Mouse (Mus musculus) lung, adult 2 months (tissue): Measurements from ENCODE around the gene Vipas39. TPM values are rescaled to one million over a fixed set of nuclear protein-coding genes. Genes with fewer than 3 reads are reported as not detected.
A peak's percentile ranks its signal among the peaks of the same experiment; 100 is the strongest.
"Not testable (repeated sequence)": the region's sequence is repeated elsewhere in the genome, so short reads cannot be mapped to it uniquely, and the experiment has no call there.

ENCODE experiments used
- DNase-seq: peaks from one replicate; pipeline ENCODE4 v3.0.0; 2022
- H3K4me1 ChIP-seq: fragments of 200-500 bp; 2 replicates; pipeline ENCODE4 v1.6.1; 2011; ENCODE audit warnings: low read length; ENCODE audit not compliant: control insufficient read depth, insufficient read depth
- H3K4me3 ChIP-seq: fragments of 200-500 bp; replicated peaks from 2 replicates; pipeline ENCODE3; 2011; ENCODE audit warnings: low read depth, mild to moderate bottlenecking, control low read depth, low read length; ENCODE audit errors: extremely low read depth
- CTCF ChIP-seq: fragments of 200-500 bp; IDR thresholded peaks from 2 replicates; pipeline ENCODE4 v1.5.1; 2011; ENCODE audit warnings: mild to moderate bottlenecking, low read length, control low read depth; ENCODE audit not compliant: insufficient read depth
- POLR2A ChIP-seq: fragments of 200-500 bp; IDR thresholded peaks from 2 replicates; pipeline ENCODE4 v1.6.1; 2011; ENCODE audit warnings: low read depth, mild to moderate bottlenecking, control low read depth, low read length, borderline replicate concordance; ENCODE audit errors: extremely low read depth
- WGBS: fragments of 180-500 bp; shearing (Covaris S2); methylation state at CpG from one replicate; pipeline ENCODE4 v1.1.7; 2018; 5-methylcytosine and 5-hydroxymethylcytosine counted together
- polyA plus RNA-seq: library from polyadenylated mRNA; depleted of rRNA; stranded (reverse); fragments of >200 nt; gene quantifications from 2 replicates; pipeline ENCODE4 v1.2.3, GENCODE M21; 2012

The Vipas39 gene
- polyA plus RNA-seq, 1 experiment, result 23.3 TPM

DNA sequence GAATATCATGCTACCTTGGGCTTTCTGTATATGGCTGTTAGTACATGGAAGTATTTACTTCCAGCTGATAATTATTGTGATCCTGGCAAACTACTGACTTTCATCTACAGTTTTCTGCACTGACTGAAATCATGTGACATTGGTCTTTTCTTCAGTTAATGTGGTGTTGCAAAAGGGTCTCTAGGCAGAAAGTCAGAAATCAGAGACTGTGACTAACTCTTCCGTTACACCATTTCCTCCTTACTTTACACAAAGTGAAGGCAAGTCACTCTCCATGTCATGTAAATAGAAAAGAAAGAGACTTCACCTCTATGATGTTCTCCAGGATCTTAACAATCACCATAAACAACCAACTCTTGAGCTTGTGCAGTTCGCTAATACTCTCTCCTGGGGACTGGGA, 36.4 kb downstream of the Vipas39 start:
- WGBS, result 83% methylated on average over 2 of the region's 2 CpGs
- no peaks in the 10 kb centered on the region for H3K4me1 ChIP-seq
- no peak overlapping the region for H3K4me3 ChIP-seq
- TF ChIP-seq POLR2A, result no peak
- no peak for TF ChIP-seq CTCF
- DNase-seq, result no peak

DNA sequence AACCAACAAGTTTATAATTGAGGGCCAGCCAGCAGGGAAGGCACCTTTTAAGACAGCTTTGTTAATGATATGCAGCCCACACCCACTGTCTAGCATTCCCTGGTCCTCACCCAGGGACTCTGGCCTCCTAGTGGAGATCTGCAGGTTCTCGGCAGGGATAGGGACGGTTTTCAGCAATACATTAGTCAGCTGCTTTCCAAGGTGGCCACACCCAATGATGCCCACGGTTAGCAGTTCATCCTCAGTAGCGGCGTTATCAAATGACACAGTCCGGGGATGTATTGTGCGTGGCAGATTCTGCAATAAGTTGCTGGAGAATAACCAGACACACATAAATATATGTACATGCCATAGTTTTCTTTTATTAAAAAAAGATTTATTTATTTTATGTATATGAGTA, 39.3 kb downstream of the Vipas39 start:
- no peak for DNase-seq
- no peak for TF ChIP-seq POLR2A
- TF ChIP-seq CTCF, result no peak
- Histone ChIP-seq H3K4me1 (no peaks in the 10 kb centered on the region), H3K4me3 (no peak overlapping the region)
- 66% methylated on average over 7 of the region's 7 CpGs for WGBS

DNA sequence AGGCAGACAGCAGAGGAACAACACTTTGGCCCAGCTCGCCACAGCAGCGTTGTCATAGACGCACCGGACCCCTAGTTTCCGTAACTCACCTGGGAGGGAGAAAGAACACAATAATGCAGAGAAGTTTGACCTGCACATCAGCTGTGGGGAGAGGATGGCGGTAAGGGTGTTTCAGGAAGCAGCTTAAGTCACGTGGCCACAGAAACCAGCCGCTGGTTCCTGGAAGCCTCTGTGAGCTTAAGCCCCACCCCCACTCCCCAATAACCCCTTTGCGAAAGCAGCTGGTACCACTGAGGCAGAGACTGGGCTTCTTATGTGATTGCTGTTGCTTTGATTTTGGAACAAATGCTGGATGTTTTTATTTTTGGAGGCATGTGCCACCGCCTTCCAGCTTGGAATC, 41.1 kb downstream of the Vipas39 start:
- no peak for DNase-seq
- no peaks in the 10 kb centered on the region for H3K4me1 ChIP-seq
- TF ChIP-seq POLR2A (no peak), CTCF (no peak)
- H3K4me3 ChIP-seq, result no peak overlapping the region
- whole genome bisulfite sequencing, result 62% methylated on average over 10 of the region's 10 CpGs

DNA sequence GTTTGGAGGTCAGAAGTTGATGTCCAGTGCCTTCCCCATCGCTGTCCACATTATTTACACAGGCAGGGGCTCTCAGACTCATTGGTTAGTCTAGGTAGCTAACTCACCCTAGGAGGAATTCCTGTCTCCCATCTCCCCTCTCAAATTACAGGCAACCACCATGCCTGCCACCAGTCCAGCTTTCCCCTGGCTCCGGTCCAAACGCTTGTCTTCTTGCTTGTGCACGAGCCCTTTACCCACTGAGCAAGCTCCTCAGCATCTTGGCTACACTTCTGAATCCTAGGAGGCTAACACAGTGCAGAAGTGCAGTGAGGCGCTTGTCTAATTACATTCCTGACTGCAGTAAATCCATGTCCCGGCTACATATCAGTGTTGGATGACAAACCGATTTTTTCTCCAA, 46.7 kb downstream of the Vipas39 start:
- DNase-seq, result no peak
- H3K4me3 ChIP-seq, result no peak overlapping the region
- 51% methylated on average over 7 of the region's 7 CpGs for WGBS
- H3K4me1 ChIP-seq, result no peaks in the 10 kb centered on the region
- TF ChIP-seq POLR2A, result no peak
- no peak for TF ChIP-seq CTCF

DNA sequence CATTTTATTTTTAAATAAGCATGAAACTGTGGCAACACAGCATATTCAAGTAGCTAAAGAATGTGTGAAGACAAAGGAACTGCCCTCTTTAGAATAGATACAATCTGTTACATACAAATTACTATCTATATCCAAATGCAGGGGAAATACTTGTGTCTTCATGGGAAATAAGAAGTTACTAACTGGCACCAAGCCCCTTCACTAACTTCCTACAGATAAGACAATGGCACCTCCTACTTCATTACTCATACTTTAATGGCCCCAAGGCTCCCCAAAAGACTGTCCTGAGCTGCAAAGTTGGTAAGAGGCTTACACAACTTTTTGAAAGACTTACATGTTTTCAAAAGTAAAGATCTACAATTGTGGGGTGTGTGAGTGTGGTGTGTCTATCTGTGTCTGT, 48.5 kb downstream of the Vipas39 start:
- no peak for TF ChIP-seq CTCF
- TF ChIP-seq POLR2A, result no peak
- Histone ChIP-seq H3K4me1 (no peaks in the 10 kb centered on the region), H3K4me3 (no peak overlapping the region)
- DNase-seq, result no peak

DNA sequence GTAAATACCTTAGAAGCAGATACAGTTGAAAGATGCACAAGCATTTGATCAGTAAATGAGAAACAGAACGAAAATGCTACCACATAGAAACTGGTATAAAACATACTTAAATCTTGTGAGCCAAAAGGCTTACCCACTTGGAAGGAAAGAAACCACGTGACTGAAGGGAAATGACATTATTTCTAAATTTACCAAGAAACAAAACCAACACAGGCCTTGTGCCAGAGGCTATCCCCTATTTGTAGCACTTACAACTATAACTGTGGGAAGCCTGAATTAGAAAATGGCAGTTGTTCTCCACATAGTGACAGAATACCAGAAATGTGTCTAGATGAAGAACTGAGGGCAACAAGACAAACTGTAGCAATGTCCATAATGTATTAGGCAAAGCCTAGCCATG, 50.0 kb downstream of the Vipas39 start:
- TF ChIP-seq CTCF, result no peak
- no peak for TF ChIP-seq POLR2A
- no peak for DNase-seq
- Histone ChIP-seq H3K4me3 (no peak overlapping the region), H3K4me1 (no peaks in the 10 kb centered on the region)
- WGBS, result 54% methylated on average over 2 of the region's 2 CpGs

DNA sequence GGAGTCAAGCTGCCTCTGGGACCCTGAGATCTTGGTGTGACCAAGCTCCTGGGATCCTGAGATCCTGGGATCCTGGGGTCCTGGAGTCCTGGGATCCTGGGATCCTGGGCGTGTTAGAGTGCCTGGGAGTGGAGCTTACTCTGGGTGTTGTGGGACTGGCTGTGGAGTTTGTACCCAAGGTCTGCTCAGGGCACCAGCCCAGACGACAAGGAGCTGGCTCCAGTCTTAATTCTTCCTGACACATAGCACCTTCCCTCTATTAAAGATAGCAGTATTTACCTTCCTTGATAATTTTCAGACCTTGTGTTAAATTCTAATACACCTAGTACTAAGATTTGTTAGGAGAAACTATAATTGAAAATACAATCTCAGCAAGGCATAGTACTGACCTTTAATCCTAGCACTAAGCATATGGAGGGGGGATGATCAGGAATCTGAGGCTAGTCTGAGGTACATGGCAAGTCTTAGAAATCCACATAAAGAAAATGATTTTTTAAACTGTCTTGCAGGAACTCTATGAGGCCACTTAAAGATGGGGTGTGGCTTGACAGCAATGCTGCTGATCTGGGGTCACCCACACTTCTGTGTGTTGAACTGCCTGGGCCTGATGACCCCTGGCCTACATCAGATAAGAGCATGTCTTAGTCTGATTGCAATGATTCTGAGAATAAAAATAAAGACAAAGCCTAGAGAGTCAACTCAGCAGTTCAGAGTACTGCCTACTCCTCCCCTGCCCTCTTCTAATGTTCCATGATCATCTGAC, 53.0 kb downstream of the Vipas39 start:
- TF ChIP-seq CTCF, result no peak
- no peak for TF ChIP-seq POLR2A
- WGBS, result 47% methylated on average over 2 of the region's 2 CpGs
- H3K4me3 ChIP-seq, result no peak overlapping the region
- no peaks in the 10 kb centered on the region for H3K4me1 ChIP-seq
- no peak for DNase-seq

DNA sequence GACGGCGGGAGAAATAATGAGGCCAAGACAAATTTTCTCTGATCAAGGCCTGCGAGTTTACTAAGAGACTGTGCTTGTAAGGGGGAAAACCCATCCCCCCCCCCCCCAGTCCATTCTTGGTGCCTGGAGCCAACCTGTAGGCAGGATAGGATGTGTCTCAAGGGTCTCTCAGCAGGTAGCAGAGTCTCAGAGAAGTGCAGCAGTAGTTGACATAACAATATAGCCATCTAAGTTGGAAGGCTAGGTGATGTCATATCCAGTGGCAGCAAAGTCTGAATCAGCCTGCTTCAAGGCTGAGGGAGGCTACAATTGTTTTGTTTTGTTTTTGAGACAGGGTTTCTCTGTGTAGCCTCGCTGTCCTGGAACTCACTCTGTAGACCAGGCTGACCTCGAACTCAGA, 60.3 kb downstream of the Vipas39 start:
- not testable (repeated sequence) for DNase-seq, H3K4me3 ChIP-seq, H3K4me1 ChIP-seq
- 91% methylated on average over 5 of the region's 5 CpGs for WGBS

DNA sequence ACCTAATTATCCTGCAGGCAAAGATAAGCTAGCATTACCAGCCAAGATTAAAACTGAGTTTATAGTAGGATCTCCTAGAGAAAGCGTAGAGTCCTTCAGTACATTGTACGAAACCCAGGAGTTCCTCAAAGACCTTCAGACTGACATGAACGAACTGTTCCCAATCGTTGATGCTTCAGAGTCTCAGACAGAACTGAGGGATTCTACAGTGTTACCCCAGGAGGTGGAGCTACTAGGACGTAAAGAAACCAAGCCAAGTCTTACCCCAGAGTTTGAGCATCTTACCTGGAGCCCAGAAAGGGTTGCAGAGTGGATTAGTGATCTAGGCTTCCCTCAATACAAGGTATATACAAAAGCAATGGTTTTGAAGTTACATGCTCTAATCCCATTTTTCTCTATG, 64.4 kb downstream of the Vipas39 start:
- H3K4me1 ChIP-seq, result 0 out of 2 replicates have a peak, but pooled peaks cover 4% of the 10 kb centered on the region
- no peak for DNase-seq
- TF ChIP-seq POLR2A (no peak), CTCF (no peak)
- no peak overlapping the region for H3K4me3 ChIP-seq
- WGBS, result 61% methylated on average over 5 of the region's 5 CpGs

DNA sequence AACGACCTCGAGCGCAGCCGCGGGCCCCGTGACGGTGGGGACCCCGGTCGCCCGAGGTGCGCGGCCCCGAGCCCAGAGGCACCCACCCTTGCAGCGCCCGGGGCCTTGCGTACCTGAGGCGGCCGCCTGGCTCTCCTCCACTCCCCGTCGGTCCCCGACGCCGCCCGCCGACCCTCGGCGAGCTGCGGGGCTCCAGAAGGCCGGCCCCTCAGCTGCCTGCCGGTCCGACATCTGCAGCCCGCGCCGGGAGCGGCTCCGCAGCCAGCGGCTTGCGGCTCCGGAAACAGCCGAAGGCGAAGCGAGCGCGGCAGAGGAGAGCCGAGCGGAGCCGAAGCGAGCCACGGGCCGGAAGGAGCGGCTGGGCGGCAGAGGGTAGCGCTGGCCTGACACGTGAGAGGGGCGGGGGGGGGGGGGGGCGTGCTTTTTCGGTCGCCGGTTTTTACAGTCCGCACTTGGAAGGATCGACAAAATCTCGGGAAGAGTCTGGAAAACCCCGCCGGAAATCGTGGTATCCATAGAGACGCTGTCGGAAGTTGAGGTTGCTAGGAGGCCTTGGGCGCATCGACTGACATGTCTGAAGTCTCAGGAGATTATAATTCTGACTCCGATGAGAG, 66.0 kb downstream of the Vipas39 start, which contains the start of gene Tmed8:
Tmed8 (minus strand) TSS at position 482 of the 614 bp plus-strand sequence.
- DNase-seq, result peak; percentile 69
- no peak for TF ChIP-seq CTCF
- TF ChIP-seq POLR2A, result no peak
- under 1% methylated on average over 70 of the region's 70 CpGs for WGBS
- H3K4me3 ChIP-seq, result peak within 1 kb of the TSS; percentile 84
- H3K4me1 ChIP-seq, result 0 out of 2 replicates have a peak, but pooled peaks cover 4% of the 10 kb centered on the region
